In genomic region chr13:100124423-100125257, GRCm38 (mm10) we compare ENCODE assay signal across 8 mouse cellular contexts. TPM values are rescaled to one million over a fixed set of nuclear protein-coding genes. Genes with fewer than 3 reads are reported as not detected.
A peak's percentile ranks its signal among the peaks of the same experiment; 100 is the strongest.
DNase-seq lines count a peak whose midpoint lies in the region; ATAC-seq and TF ChIP-seq lines count a peak whose summit lies in the region.

Gene Smn1 (plus strand): TSS chr13:100124852.

- DNase-seq in c-Kit-positive CD71-positive TER-119-positive erythroid progenitor cells, embryonic 14.5 days (ENCODE audit: low spot score) = peak; percentile 86
- DNase-seq in heart, postnatal 0 days (ENCODE audit: low spot score) = peak; percentile 93
- DNase-seq in kidney, postnatal 4 days = peak; percentile 92 to 95

- no peaks in the 10 kb centered on the region for H3K27me3 ChIP-seq in E14TG2a.4 (ENCODE audit: insufficient read depth, low read length)
- no peaks in the 10 kb centered on the region for H3K27me3 ChIP-seq in forebrain, embryonic 12.5 days
- no peaks in the 10 kb centered on the region for H3K27me3 ChIP-seq in heart, postnatal 0 days (ENCODE audit: control insufficient read depth, insufficient read depth, low read length)
- H3K27me3 ChIP-seq in liver, embryonic 16.5 days (ENCODE audit: control insufficient read depth, insufficient read depth, low read depth, low read length) = no peaks in the 10 kb centered on the region
- no peaks in the 10 kb centered on the region for H3K27me3 ChIP-seq in neural tube, embryonic 13.5 days
- H3K27me3 ChIP-seq in testis, adult 2 months (ENCODE audit: control insufficient read depth, insufficient read depth, low read length) = no peaks in the 10 kb centered on the region

- no peak for TF ChIP-seq EP300 in heart, postnatal 0 days (IDR thresholded peaks at IDR 0.05; ENCODE audit: low read depth)

- peaks cover 35% of the 10 kb centered on the region for H3K36me3 ChIP-seq in E14TG2a.4 (ENCODE audit: insufficient read depth, low read length)
- H3K36me3 ChIP-seq in forebrain, embryonic 12.5 days (replicated peaks) = peaks cover 28% of the 10 kb centered on the region
- H3K36me3 ChIP-seq in heart, postnatal 0 days (replicated peaks; ENCODE audit: control insufficient read depth, insufficient read depth, low read length) = peaks cover 22% of the 10 kb centered on the region
- H3K36me3 ChIP-seq in liver, embryonic 16.5 days (ENCODE audit: control insufficient read depth, insufficient read depth) = peaks cover 11% of the 10 kb centered on the region
- H3K36me3 ChIP-seq in neural tube, embryonic 13.5 days = peaks cover 29% of the 10 kb centered on the region
- peaks cover 3% of the 10 kb centered on the region for H3K36me3 ChIP-seq in testis, adult 2 months (ENCODE audit: control insufficient read depth, insufficient read depth, low read length)

- peak within 1 kb of the TSS; percentile 83 for H3K4me2 ChIP-seq in forebrain, embryonic 12.5 days
- peak within 1 kb of the TSS; percentile 95 for H3K4me2 ChIP-seq in heart, postnatal 0 days (ENCODE audit: low read depth, low read length)
- peak within 1 kb of the TSS; percentile 83 for H3K4me2 ChIP-seq in liver, embryonic 16.5 days (ENCODE audit: low read depth, low read length)
- peak within 1 kb of the TSS; percentile 88 for H3K4me2 ChIP-seq in neural tube, embryonic 13.5 days

- peaks cover 16% of the 10 kb centered on the region for H3K4me1 ChIP-seq in E14TG2a.4 (replicated peaks; ENCODE audit: low read depth, low read length)
- peaks cover 17% of the 10 kb centered on the region for H3K4me1 ChIP-seq in forebrain, embryonic 12.5 days
- peaks cover 14% of the 10 kb centered on the region for H3K4me1 ChIP-seq in heart, postnatal 0 days (ENCODE audit: control insufficient read depth, insufficient read depth)
- H3K4me1 ChIP-seq in liver, embryonic 16.5 days (ENCODE audit: control insufficient read depth, low read depth, low read length) = peaks cover 10% of the 10 kb centered on the region
- H3K4me1 ChIP-seq in neural tube, embryonic 13.5 days (replicated peaks) = peaks cover 17% of the 10 kb centered on the region
- peaks cover 3% of the 10 kb centered on the region for H3K4me1 ChIP-seq in testis, adult 2 months (ENCODE audit: control insufficient read depth, insufficient read depth, low read length)

- H3K9ac ChIP-seq in forebrain, embryonic 12.5 days = peak within 1 kb of the TSS; percentile 79
- H3K9ac ChIP-seq in heart, postnatal 0 days (replicated peaks; ENCODE audit: low read depth, low read length) = peak within 1 kb of the TSS; percentile 60
- H3K9ac ChIP-seq in liver, embryonic 16.5 days (ENCODE audit: low read depth, low read length) = peak within 1 kb of the TSS; percentile 86
- H3K9ac ChIP-seq in neural tube, embryonic 13.5 days = peak within 1 kb of the TSS; percentile 89

- peak; percentile 83 for TF ChIP-seq POLR2A in testis, adult 2 months (IDR thresholded peaks at IDR 0.05; ENCODE audit: control insufficient read depth, low read depth, low read length)

- H3K4me3 ChIP-seq in E14TG2a.4 (replicated peaks; ENCODE audit: low read length) = peak within 1 kb of the TSS; percentile 99
- peak within 1 kb of the TSS; percentile 96 for H3K4me3 ChIP-seq in forebrain, embryonic 12.5 days (replicated peaks)
- peak within 1 kb of the TSS; percentile 77 for H3K4me3 ChIP-seq in heart, postnatal 0 days (ENCODE audit: low read depth, low read length)
- H3K4me3 ChIP-seq in liver, embryonic 16.5 days (ENCODE audit: low read depth, low read length) = peak within 1 kb of the TSS; percentile 97
- H3K4me3 ChIP-seq in neural tube, embryonic 13.5 days = peak within 1 kb of the TSS; percentile 97
- H3K4me3 ChIP-seq in testis, adult 2 months (ENCODE audit: control insufficient read depth, low read depth, low read length) = peak within 1 kb of the TSS; percentile 97

- H3K9me3 ChIP-seq in E14TG2a.4 (ENCODE audit: low read length) = no peaks in the 10 kb centered on the region
- no peaks in the 10 kb centered on the region for H3K9me3 ChIP-seq in forebrain, embryonic 12.5 days
- H3K9me3 ChIP-seq in heart, postnatal 0 days (replicated peaks; ENCODE audit: control insufficient read depth, low read length) = no peaks in the 10 kb centered on the region
- H3K9me3 ChIP-seq in liver, embryonic 16.5 days (replicated peaks; ENCODE audit: control insufficient read depth, low read length) = no peaks in the 10 kb centered on the region
- H3K9me3 ChIP-seq in neural tube, embryonic 13.5 days = no peaks in the 10 kb centered on the region

- WGBS in forebrain, embryonic 12.5 days = 4% methylated on average over 42 of the region's 42 CpGs
- WGBS in heart, postnatal 0 days = 4% methylated on average over 42 of the region's 42 CpGs
- 4% methylated on average over 42 of the region's 42 CpGs for WGBS in liver, embryonic 16.5 days (ENCODE audit: insufficient replicate concordance)
- 4% methylated on average over 42 of the region's 42 CpGs for WGBS in neural tube, embryonic 13.5 days

- TF ChIP-seq CTCF in E14TG2a.4 (conservative IDR thresholded peaks at IDR 0.05; ENCODE audit: low read length) = no peak
- TF ChIP-seq CTCF in heart, postnatal 0 days (IDR thresholded peaks at IDR 0.05; ENCODE audit: low read depth) = no peak
- no peak for TF ChIP-seq CTCF in testis, adult 2 months (IDR thresholded peaks at IDR 0.05; ENCODE audit: control insufficient read depth, insufficient read depth, insufficient replicate concordance, low read depth, low read length)

- peak within 1 kb of the TSS; percentile 53; the same call in 1 of the 2 replicates for H3K27ac ChIP-seq in forebrain, embryonic 12.5 days
- 0 out of 2 replicates have a peak within 1 kb of the TSS, but pooled peaks have one; percentile 31 for H3K27ac ChIP-seq in heart, postnatal 0 days (ENCODE audit: low read depth)
- peak within 1 kb of the TSS; percentile 41; the same call in 1 of the 2 replicates for H3K27ac ChIP-seq in liver, embryonic 16.5 days (ENCODE audit: low read length)
- peak within 1 kb of the TSS; percentile 56; the same call in 1 of the 2 replicates for H3K27ac ChIP-seq in neural tube, embryonic 13.5 days (replicated peaks)
- H3K27ac ChIP-seq in testis, adult 2 months (ENCODE audit: control insufficient read depth, insufficient read depth, low read depth, low read length) = peak within 1 kb of the TSS; percentile 24; the same call in 1 of the 2 replicates

- ATAC-seq in forebrain, embryonic 12.5 days (ENCODE audit: low FRiP score) = peak; percentile 98
- peak; percentile 95 for ATAC-seq in heart, postnatal 0 days (ENCODE audit: insufficient read depth, low read depth)
- peak; percentile 97 for ATAC-seq in liver, embryonic 16.5 days (ENCODE audit: low read depth)
- ATAC-seq in neural tube, embryonic 13.5 days (ENCODE audit: low read depth) = peak; percentile 96

RNA-seq across cellular contexts. Expression of gene Smn1, which starts in this region (rescaled TPM):
- 65.5 and 65.6 TPM in 2 replicates for polyA plus RNA-seq in forebrain, embryonic 12.5 days (2016; fragmentation: Nextera tagmentation; extraction: Ambion mirVana)
- 9.1 and 28.2 TPM in 2 replicates for total RNA-seq in heart, postnatal 0 days (2014; rRNA removed; ENCODE audit: low replicate concordance)
- 16.5 and 17.5 TPM in 2 replicates for polyA plus RNA-seq in heart, postnatal 0 days (2015; fragmentation: Nextera tagmentation; extraction: Ambion mirVana)
- 13.1 and 14.6 TPM in 2 replicates for polyA plus RNA-seq in liver, embryonic 16.5 days (2015; fragmentation: Nextera tagmentation; extraction: Ambion mirVana)
- 46.3 and 48.4 TPM in 2 replicates for polyA plus RNA-seq in neural tube, embryonic 13.5 days (2015; fragmentation: Nextera tagmentation; extraction: Ambion mirVana)
- 17.5 and 19.0 TPM in 2 replicates for polyA plus RNA-seq in testis, adult 2 months (2012; rRNA removed)

Comparison
In these comparisons a context has a peak if more than half of its experiments do, and no peak if none do; other contexts are left out.
1. Peak in every context shown above with its lines: DNase-seq, ATAC-seq, H3K4me3 ChIP-seq and H3K27ac ChIP-seq.